Mouse (Mus musculus) stomach, embryonic 15.5 days (tissue): ENCODE results near the gene Camta1. TPM values are rescaled to one million over a fixed set of nuclear protein-coding genes. Genes with fewer than 3 reads are reported as not detected.

Experiments
- ATAC-seq: fragments of 200-750 bp; cut with Nextera tagmentation; 2 replicates; pipeline ENCODE4 v1.8.0; 2017; ENCODE audit warnings: low read depth, moderate number of reproducible peaks, moderate TSS enrichment; ENCODE audit not compliant: insufficient read depth, low FRiP score
- H3K27ac ChIP-seq: fragments of 300-500 bp; sonication (generic); 2 replicates; pipeline ENCODE4 v1.5.1; 2015; ENCODE audit warnings: mild to moderate bottlenecking, inconsistent platforms
- H3K27me3 ChIP-seq: fragments of 300-500 bp; sonication (generic); replicated peaks from 2 replicates; pipeline ENCODE4 v1.6.1; 2015; ENCODE audit warnings: inconsistent platforms
- H3K36me3 ChIP-seq: fragments of 300-500 bp; sonication (generic); 2 replicates; pipeline ENCODE4 v1.6.1; 2015; ENCODE audit warnings: inconsistent platforms
- H3K4me1 ChIP-seq: fragments of 300-500 bp; sonication (generic); 2 replicates; pipeline ENCODE4 v1.6.1; 2015; ENCODE audit warnings: inconsistent platforms
- H3K4me2 ChIP-seq: fragments of 300-500 bp; sonication (generic); 2 replicates; pipeline ENCODE4 v1.6.1; 2015; ENCODE audit warnings: mild to moderate bottlenecking, inconsistent platforms
- H3K4me3 ChIP-seq: fragments of 300-500 bp; sonication (generic); replicated peaks from 2 replicates; pipeline ENCODE4 v1.5.1; 2015; ENCODE audit warnings: inconsistent platforms
- H3K9ac ChIP-seq: fragments of 300-500 bp; sonication (generic); 2 replicates; pipeline ENCODE4 v1.6.1; 2015; ENCODE audit warnings: inconsistent platforms
- H3K9me3 ChIP-seq: fragments of 300-500 bp; sonication (generic); 2 replicates; pipeline ENCODE4 v1.6.1; 2016; ENCODE audit warnings: inconsistent platforms
- WGBS: fragments of 180-500 bp; shearing (Covaris S2); methylation state at CpG from one replicate; pipeline ENCODE4 v1.1.7; 2015; 5-methylcytosine and 5-hydroxymethylcytosine counted together
- polyA plus RNA-seq: library from polyadenylated mRNA; unstranded; fragments of >200 nt; fragmentation: Nextera tagmentation; extraction: Ambion mirVana; gene quantifications from 2 replicates; pipeline ENCODE4 v1.2.1, GENCODE M21; 2015

Camta1 gene
- polyA plus RNA-seq, 1 experiment from 2014 or later = 63.7 TPM

- peak overlapping the region; percentile 44; the same call in 1 of the 2 replicates for H3K27ac ChIP-seq
- peaks cover 13% of the 10 kb centered on the region for H3K4me1 ChIP-seq
- no peak overlapping the region for H3K9ac ChIP-seq
- no peak for ATAC-seq
- no peak overlapping the region for H3K4me3 ChIP-seq
- no peaks in the 10 kb centered on the region for H3K36me3 ChIP-seq
- no peaks in the 10 kb centered on the region for H3K9me3 ChIP-seq
- H3K27me3 ChIP-seq = no peaks in the 10 kb centered on the region
- 37% methylated on average over 7 of the region's 7 CpGs for WGBS
- H3K4me2 ChIP-seq = no peak overlapping the region
These were observed 342.7 kb downstream of the Camta1 start for GRCm38 (mm10) chr4:151519011-151519410.

GRCm38 (mm10) chr4:151516998-151517799 lies 344.5 kb downstream of the Camta1 start:
- peaks cover 13% of the 10 kb centered on the region for H3K4me1 ChIP-seq
- peak; percentile 44; the same call in 1 of the 2 replicates for ATAC-seq
- no peaks in the 10 kb centered on the region for H3K9me3 ChIP-seq
- H3K27me3 ChIP-seq = no peaks in the 10 kb centered on the region
- no peaks in the 10 kb centered on the region for H3K36me3 ChIP-seq
- no peak overlapping the region; the same call in 1 of the 2 replicates for H3K9ac ChIP-seq
- H3K4me3 ChIP-seq = no peak overlapping the region
- WGBS = 24% methylated on average over 11 of the region's 11 CpGs
- H3K27ac ChIP-seq = peak overlapping the region; percentile 49
- no peak overlapping the region for H3K4me2 ChIP-seq

DNA sequence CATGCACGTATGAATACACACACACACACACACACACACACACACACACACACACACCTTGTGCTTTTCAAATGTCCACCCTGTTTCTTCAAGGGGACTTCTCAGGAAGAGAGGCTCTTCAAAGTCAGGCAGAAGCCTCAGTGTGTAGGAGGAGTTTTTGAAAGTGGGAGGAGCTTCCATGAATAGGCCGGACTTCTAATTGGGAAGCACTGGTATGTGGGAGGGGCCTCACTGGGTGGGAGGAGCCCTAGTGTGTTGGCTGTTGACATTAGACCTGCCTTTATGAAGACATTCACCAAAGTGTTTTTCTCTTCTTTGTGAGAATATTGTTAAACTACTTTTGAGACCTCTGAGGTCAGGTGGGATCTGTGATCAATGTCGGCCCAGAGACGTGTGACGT lies 346.4 kb downstream of the Camta1 start:
- Histone ChIP-seq H3K36me3 (no peaks in the 10 kb centered on the region), H3K9me3 (no peaks in the 10 kb centered on the region), H3K9ac (no peak overlapping the region), H3K27me3 (no peaks in the 10 kb centered on the region), H3K27ac (no peak overlapping the region), H3K4me3 (no peak overlapping the region), H3K4me2 (no peak overlapping the region), H3K4me1 (peaks cover 13% of the 10 kb centered on the region)
- no peak for ATAC-seq
- 79% methylated on average over 5 of the region's 5 CpGs for WGBS

DNA sequence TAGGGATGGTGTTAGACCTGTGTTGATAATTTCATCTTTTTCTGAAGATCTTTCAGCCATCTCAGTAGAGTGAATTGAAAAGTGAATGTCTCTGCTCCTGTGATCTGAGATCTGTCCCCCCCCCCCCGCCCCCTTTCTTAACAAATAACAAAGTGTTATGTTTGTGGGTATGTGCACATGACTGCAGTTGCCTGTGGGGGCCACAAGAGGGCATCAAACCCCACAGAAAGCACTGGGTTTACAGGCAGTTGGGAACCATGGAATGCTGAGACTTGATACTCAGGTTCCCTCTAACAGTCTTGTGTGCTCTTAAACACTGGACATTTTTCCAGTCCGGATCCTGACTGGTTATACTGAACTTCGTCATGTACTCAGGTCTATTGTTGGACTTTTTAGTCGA lies 350.6 kb downstream of the Camta1 start:
- Histone ChIP-seq H3K27ac (no peak overlapping the region), H3K4me1 (no peaks in the 10 kb centered on the region), H3K4me3 (no peak overlapping the region), H3K9ac (no peak overlapping the region), H3K36me3 (no peaks in the 10 kb centered on the region), H3K9me3 (no peaks in the 10 kb centered on the region), H3K27me3 (no peaks in the 10 kb centered on the region), H3K4me2 (no peak overlapping the region)
- no peak for ATAC-seq
- WGBS = 88% methylated on average over 4 of the region's 4 CpGs

- H3K9me3 ChIP-seq = no peaks in the 10 kb centered on the region
- H3K4me2 ChIP-seq = no peak overlapping the region
- no peaks in the 10 kb centered on the region for H3K4me1 ChIP-seq
- H3K36me3 ChIP-seq = no peaks in the 10 kb centered on the region
- WGBS = 50% methylated on average over 4 of the region's 4 CpGs
- H3K4me3 ChIP-seq = no peak overlapping the region
- H3K27ac ChIP-seq = no peak overlapping the region
- ATAC-seq = no peak
- no peaks in the 10 kb centered on the region for H3K27me3 ChIP-seq
- H3K9ac ChIP-seq = no peak overlapping the region
These were observed 351.3 kb downstream of the Camta1 start for GRCm38 (mm10) chr4:151510417-151510816.

GRCm38 (mm10) chr4:151506701-151507100 lies 355.0 kb downstream of the Camta1 start:
- H3K36me3 ChIP-seq = no peaks in the 10 kb centered on the region
- no peak overlapping the region for H3K4me3 ChIP-seq
- H3K4me2 ChIP-seq = no peak overlapping the region
- H3K4me1 ChIP-seq = no peaks in the 10 kb centered on the region
- no peak for ATAC-seq
- no peak overlapping the region for H3K27ac ChIP-seq
- H3K27me3 ChIP-seq = no peaks in the 10 kb centered on the region
- no peak overlapping the region for H3K9ac ChIP-seq
- H3K9me3 ChIP-seq = no peaks in the 10 kb centered on the region
- WGBS = 69% methylated on average over 6 of the region's 6 CpGs

- Histone ChIP-seq H3K4me1 (no peaks in the 10 kb centered on the region), H3K27me3 (no peaks in the 10 kb centered on the region), H3K36me3 (no peaks in the 10 kb centered on the region), H3K9me3 (no peaks in the 10 kb centered on the region), H3K9ac (no peak overlapping the region), H3K4me3 (no peak overlapping the region), H3K4me2 (no peak overlapping the region), H3K27ac (no peak overlapping the region)
- WGBS = 67% methylated on average over 5 of the region's 5 CpGs
- no peak for ATAC-seq
These were observed 363.0 kb downstream of the Camta1 start for GRCm38 (mm10) chr4:151498481-151499276.

DNA sequence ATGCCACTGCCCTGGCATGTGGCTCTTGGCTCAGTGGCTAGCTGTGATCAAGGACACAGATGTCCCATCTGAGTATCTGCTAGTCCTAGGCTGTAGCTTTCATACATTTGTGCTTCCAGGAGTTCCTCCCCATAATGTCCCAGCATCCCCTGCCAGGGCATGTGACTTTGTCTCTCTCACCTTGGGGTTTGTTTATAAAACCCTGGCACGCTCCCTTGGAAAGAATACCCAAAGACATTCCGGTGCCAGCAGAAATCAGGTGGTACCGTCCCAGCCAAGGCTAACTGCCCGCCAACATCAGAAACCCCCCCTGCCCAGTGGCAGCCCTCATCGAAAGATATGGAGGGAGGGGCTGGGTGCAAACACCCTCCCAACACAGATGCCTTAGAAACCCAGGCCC lies 365.1 kb downstream of the Camta1 start:
- H3K27ac ChIP-seq = no peak overlapping the region
- H3K9me3 ChIP-seq = no peaks in the 10 kb centered on the region
- no peak for ATAC-seq

DNA sequence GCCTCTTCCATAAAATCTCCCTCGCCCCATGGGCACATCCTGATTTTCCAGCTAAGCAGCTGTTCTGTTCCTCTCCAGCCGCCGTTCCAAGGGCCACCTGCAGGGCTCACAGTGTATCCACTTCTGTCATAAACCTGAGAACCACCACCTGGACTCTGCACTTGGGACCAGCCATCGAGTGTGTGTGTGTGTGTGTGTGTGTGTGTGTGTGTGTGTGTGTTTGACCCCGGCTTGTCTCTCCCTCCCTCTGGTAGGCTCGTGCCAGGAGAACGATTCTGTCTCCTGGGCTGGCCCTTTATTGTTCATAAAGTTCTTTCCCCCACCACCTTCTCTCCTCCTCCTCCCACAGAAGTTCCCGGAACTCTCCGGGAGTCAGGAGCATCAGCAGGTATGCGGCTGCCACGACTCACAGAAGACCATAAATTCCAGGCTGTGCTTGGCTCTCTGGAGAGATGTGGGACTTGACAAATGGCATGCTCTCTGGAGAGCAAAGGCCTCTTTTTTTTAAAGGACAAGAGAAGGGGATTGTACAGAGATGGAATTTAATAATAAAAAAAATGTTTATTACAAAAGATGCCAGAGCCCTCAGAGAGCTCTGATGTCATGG lies 366.3 kb downstream of the Camta1 start:
- 30% methylated on average over 11 of the region's 11 CpGs for WGBS
- Histone ChIP-seq H3K36me3 (no peaks in the 10 kb centered on the region), H3K27me3 (no peaks in the 10 kb centered on the region), H3K4me3 (no peak overlapping the region), H3K4me2 (no peak overlapping the region), H3K4me1 (no peaks in the 10 kb centered on the region), H3K9me3 (no peaks in the 10 kb centered on the region), H3K9ac (no peak overlapping the region), H3K27ac (no peak overlapping the region)
- ATAC-seq = no peak

More for the DNA sequence above, 365.1 kb downstream of the Camta1 start:
- no peaks in the 10 kb centered on the region for H3K36me3 ChIP-seq
- WGBS = 76% methylated on average over 5 of the region's 5 CpGs
- H3K27me3 ChIP-seq = no peaks in the 10 kb centered on the region
- no peaks in the 10 kb centered on the region for H3K4me1 ChIP-seq
- H3K9ac ChIP-seq = no peak overlapping the region
- H3K4me3 ChIP-seq = no peak overlapping the region
- H3K4me2 ChIP-seq = no peak overlapping the region

DNA sequence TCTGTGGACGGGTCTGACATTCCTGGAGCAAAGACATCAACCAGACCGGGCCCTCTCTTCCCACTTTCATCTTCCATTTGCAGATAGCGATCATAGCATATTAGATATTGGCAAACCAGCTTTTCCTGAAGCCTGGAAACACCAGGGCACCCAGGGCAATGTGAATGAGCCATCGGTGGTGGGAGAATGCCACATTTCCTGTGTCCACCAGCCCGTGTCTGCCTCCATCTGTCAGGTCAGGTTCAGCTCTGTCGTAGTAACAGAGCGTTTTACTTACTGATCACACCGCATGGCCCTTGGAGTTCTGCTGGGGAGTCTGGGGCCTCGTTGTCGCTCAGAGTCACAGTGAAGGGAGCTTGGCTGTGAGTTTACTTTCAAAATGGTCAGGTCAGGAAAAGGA lies 368.9 kb downstream of the Camta1 start:
- H3K36me3 ChIP-seq = no peaks in the 10 kb centered on the region
- no peaks in the 10 kb centered on the region for H3K9me3 ChIP-seq
- no peak overlapping the region for H3K4me3 ChIP-seq
- no peak overlapping the region for H3K27ac ChIP-seq
- H3K4me1 ChIP-seq = no peaks in the 10 kb centered on the region
- H3K27me3 ChIP-seq = no peaks in the 10 kb centered on the region
- ATAC-seq = no peak
- 64% methylated on average over 10 of the region's 10 CpGs for WGBS
- H3K4me2 ChIP-seq = no peak overlapping the region
- H3K9ac ChIP-seq = no peak overlapping the region

GRCm38 (mm10) chr4:151483977-151484313 lies 377.7 kb downstream of the Camta1 start:
- H3K9ac ChIP-seq = no peak overlapping the region
- no peaks in the 10 kb centered on the region for H3K36me3 ChIP-seq
- no peaks in the 10 kb centered on the region for H3K27me3 ChIP-seq
- 72% methylated on average over 8 of the region's 8 CpGs for WGBS
- H3K4me1 ChIP-seq = no peaks in the 10 kb centered on the region
- H3K4me2 ChIP-seq = no peak overlapping the region
- no peak for ATAC-seq
- no peaks in the 10 kb centered on the region for H3K9me3 ChIP-seq
- no peak overlapping the region for H3K4me3 ChIP-seq
- H3K27ac ChIP-seq = no peak overlapping the region
